Mouse (Mus musculus) ES-Bruce4 (cell line): Measurements from ENCODE around the gene Mtus2.

Experiments
- CTCF ChIP-seq: IDR thresholded peaks from one replicate; pipeline ENCODE4 v1.8.1; 2011; ENCODE audit warnings: low read depth, low read length
- EP300 ChIP-seq: IDR thresholded peaks from 2 replicates; pipeline ENCODE4 v1.6.1; 2011; ENCODE audit warnings: low read depth, low read length; ENCODE audit not compliant: insufficient read depth
- POLR2A ChIP-seq: IDR thresholded peaks from one replicate; pipeline ENCODE4 v1.8.1; 2011; ENCODE audit warnings: low read length; ENCODE audit not compliant: insufficient read depth

DNA sequence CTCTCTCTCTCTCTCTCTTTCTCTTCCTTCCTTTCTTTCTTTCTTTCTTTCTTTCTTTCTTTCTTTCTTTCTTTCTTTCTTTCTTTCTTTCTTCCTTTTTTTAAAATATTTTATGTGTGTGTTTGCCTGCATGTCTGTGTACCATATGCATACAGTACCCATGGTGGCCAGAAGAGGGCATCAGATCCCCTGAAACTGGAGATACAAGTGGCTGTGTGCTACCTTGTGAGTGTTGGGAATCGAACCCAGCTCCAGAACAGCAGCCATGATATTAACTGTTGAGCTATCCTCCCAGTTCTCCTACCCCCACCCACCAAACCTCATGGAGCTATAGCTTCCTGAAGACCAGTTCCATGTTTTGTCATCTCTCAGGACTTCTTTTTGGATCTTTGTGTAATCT is 3.7 kb downstream of the Mtus2 start:
- TF ChIP-seq POLR2A (no peak), CTCF (peak; percentile 37), EP300 (no peak)
